ENCODE assay signal across 12 mouse cellular contexts in genomic region chr1:58723809-58724405, GRCm38 (mm10). TPM values are rescaled to one million over a fixed set of nuclear protein-coding genes. Genes with fewer than 3 reads are reported as not detected.
DNase-seq lines count a peak whose midpoint lies in the region; ATAC-seq and TF ChIP-seq lines count a peak whose summit lies in the region.
"Had no signal": no experiment of that assay in that cellular context is flagged by ENCODE, and none has a peak within 500 bp of the region (broad histone marks: within the 10 kb centered on the region; RNA-seq: fewer than 3 reads in every experiment).

No protein-coding gene starts in this region.

- no peak for TF ChIP-seq CTCF in hindbrain, postnatal 0 days (IDR thresholded peaks at IDR 0.05; ENCODE audit: low read depth)
- no peak; the same call in 1 of the 2 replicates for TF ChIP-seq CTCF in stomach, postnatal 0 days (IDR thresholded peaks at IDR 0.05; ENCODE audit: low read depth)

- no peak overlapping the region for H3K9ac ChIP-seq in hindbrain, postnatal 0 days (replicated peaks; ENCODE audit: low read length)
- H3K9ac ChIP-seq in hindbrain, embryonic 11.5 days (ENCODE audit: low read depth, low read length), result no peak overlapping the region
- H3K9ac ChIP-seq in stomach, embryonic 15.5 days, result no peak overlapping the region
- no peak overlapping the region for H3K9ac ChIP-seq in stomach, postnatal 0 days (ENCODE audit: low read length)
- H3K9ac ChIP-seq: forebrain, embryonic 15.5 days; hindbrain, embryonic 14.5 days had no signal

- H3K9me3 ChIP-seq in hindbrain, postnatal 0 days (ENCODE audit: low read length), result no peaks in the 10 kb centered on the region
- H3K9me3 ChIP-seq in hindbrain, embryonic 11.5 days (ENCODE audit: control insufficient read depth, low read length), result no peaks in the 10 kb centered on the region
- no peaks in the 10 kb centered on the region for H3K9me3 ChIP-seq in stomach, embryonic 15.5 days
- H3K9me3 ChIP-seq in stomach, postnatal 0 days (ENCODE audit: control insufficient read depth, low read length), result no peaks in the 10 kb centered on the region
- H3K9me3 ChIP-seq: forebrain, embryonic 15.5 days had no signal

- peak; percentile 16 for DNase-seq in embryo, embryonic 10.5 days (ENCODE audit: low spot score)
- no peak for DNase-seq in embryo, embryonic 10 days (ENCODE audit: low spot score)
- DNase-seq in hindbrain, postnatal 0 days (ENCODE audit: low spot score), result no peak
- no peak for DNase-seq in hindbrain, embryonic 11.5 days (ENCODE audit: low spot score)
- no peak for DNase-seq in stomach, postnatal 0 days (ENCODE audit: low spot score)
- DNase-seq in spleen, adult 18-20 months, result no peak
- no peak for DNase-seq in frontal cortex, adult 2 months (ENCODE audit: extremely low spot score in 1 of 2, low spot score in 1 of 2)
- DNase-seq: lung, postnatal 14 days had no signal

- no peaks in the 10 kb centered on the region for H3K27me3 ChIP-seq in hindbrain, postnatal 0 days (ENCODE audit: insufficient read depth, low read length)
- no peaks in the 10 kb centered on the region for H3K27me3 ChIP-seq in hindbrain, embryonic 11.5 days (ENCODE audit: control insufficient read depth, insufficient read depth, low read length)
- no peaks in the 10 kb centered on the region for H3K27me3 ChIP-seq in stomach, embryonic 15.5 days (replicated peaks)
- H3K27me3 ChIP-seq in stomach, postnatal 0 days (ENCODE audit: control insufficient read depth, insufficient read depth, low read length), result no peaks in the 10 kb centered on the region
- H3K27me3 ChIP-seq: forebrain, embryonic 15.5 days had no signal

- ATAC-seq in hindbrain, postnatal 0 days, result no peak
- no peak for ATAC-seq in hindbrain, embryonic 11.5 days (ENCODE audit: low FRiP score)
- ATAC-seq in stomach, embryonic 15.5 days (ENCODE audit: insufficient read depth, low FRiP score, low read depth), result no peak
- ATAC-seq in stomach, postnatal 0 days (ENCODE audit: low FRiP score, low TSS enrichment), result no peak
- ATAC-seq: forebrain, embryonic 15.5 days had no signal

- H3K4me3 ChIP-seq in hindbrain, postnatal 0 days (ENCODE audit: low read length), result no peak overlapping the region
- H3K4me3 ChIP-seq in hindbrain, embryonic 11.5 days (ENCODE audit: low read depth, low read length), result no peak overlapping the region
- no peak overlapping the region for H3K4me3 ChIP-seq in stomach, embryonic 15.5 days (replicated peaks)
- no peak overlapping the region for H3K4me3 ChIP-seq in stomach, postnatal 0 days (ENCODE audit: low read depth, low read length)
- H3K4me3 ChIP-seq: forebrain, embryonic 15.5 days had no signal

- 60% methylated on average over 7 of the region's 7 CpGs for WGBS in hindbrain, postnatal 0 days
- 63% methylated on average over 7 of the region's 7 CpGs for WGBS in hindbrain, embryonic 11.5 days
- 69% methylated on average over 7 of the region's 7 CpGs for WGBS in stomach, embryonic 15.5 days
- WGBS in stomach, postnatal 0 days, result 63% methylated on average over 7 of the region's 7 CpGs

- no peaks in the 10 kb centered on the region for H3K36me3 ChIP-seq in hindbrain, postnatal 0 days (ENCODE audit: insufficient read depth, low read length)
- H3K36me3 ChIP-seq in hindbrain, embryonic 11.5 days (ENCODE audit: control insufficient read depth, insufficient read depth, low read length), result no peaks in the 10 kb centered on the region
- peaks cover 11% of the 10 kb centered on the region; the same call in 1 of the 2 replicates for H3K36me3 ChIP-seq in stomach, embryonic 15.5 days
- H3K36me3 ChIP-seq in stomach, postnatal 0 days (ENCODE audit: control insufficient read depth, insufficient read depth, low read length), result peaks cover 13% of the 10 kb centered on the region
- H3K36me3 ChIP-seq: forebrain, embryonic 15.5 days had no signal

- TF ChIP-seq EP300 in stomach, postnatal 0 days (optimal IDR thresholded peaks at IDR 0.05), result no peak

- H3K27ac ChIP-seq in hindbrain, postnatal 0 days, result peak overlapping the region; percentile 36; the same call in 1 of the 2 replicates
- no peak overlapping the region for H3K27ac ChIP-seq in hindbrain, embryonic 11.5 days (ENCODE audit: low read depth, low read length)
- H3K27ac ChIP-seq in stomach, embryonic 15.5 days, result peak overlapping the region; percentile 26; the same call in 1 of the 2 replicates
- no peak overlapping the region for H3K27ac ChIP-seq in stomach, postnatal 0 days (replicated peaks)
- H3K27ac ChIP-seq: forebrain, embryonic 15.5 days; hindbrain, embryonic 14.5 days had no signal

- H3K4me2 ChIP-seq in hindbrain, postnatal 0 days (ENCODE audit: low read depth, low read length), result no peak overlapping the region
- H3K4me2 ChIP-seq in hindbrain, embryonic 11.5 days (replicated peaks; ENCODE audit: low read depth, low read length), result no peak overlapping the region
- no peak overlapping the region for H3K4me2 ChIP-seq in stomach, embryonic 15.5 days
- H3K4me2 ChIP-seq in stomach, postnatal 0 days (replicated peaks; ENCODE audit: low read depth), result no peak overlapping the region
- H3K4me2 ChIP-seq: forebrain, embryonic 15.5 days; hindbrain, embryonic 14.5 days had no signal

- no peaks in the 10 kb centered on the region for H3K4me1 ChIP-seq in hindbrain, postnatal 0 days (ENCODE audit: insufficient read depth, low read length)
- no peaks in the 10 kb centered on the region for H3K4me1 ChIP-seq in hindbrain, embryonic 11.5 days (replicated peaks; ENCODE audit: control insufficient read depth, insufficient read depth, low read length)
- H3K4me1 ChIP-seq in stomach, embryonic 15.5 days, result no peaks in the 10 kb centered on the region; the same call in 1 of the 2 replicates
- H3K4me1 ChIP-seq in stomach, postnatal 0 days (replicated peaks; ENCODE audit: control insufficient read depth, insufficient read depth), result no peaks in the 10 kb centered on the region

RNA-seq across cellular contexts. Expression of gene Cflar, which starts 12.6 kb away (rescaled TPM):
- 17.6 and 24.4 TPM in 2 replicates for total RNA-seq in hindbrain, postnatal 0 days (2014; rRNA removed)
- 22.4 and 22.5 TPM in 2 replicates for polyA plus RNA-seq in hindbrain, postnatal 0 days (2015; fragmentation: Nextera tagmentation; extraction: Ambion mirVana)
- 23.5 and 27.7 TPM in 2 replicates for polyA plus RNA-seq in hindbrain, embryonic 11.5 days (2014; fragmentation: Nextera tagmentation; extraction: Ambion mirVana)
- polyA plus RNA-seq in stomach, embryonic 15.5 days (2015; fragmentation: Nextera tagmentation; extraction: Ambion mirVana), result 34.8 and 38.2 TPM in 2 replicates
- 43.6 and 45.3 TPM in 2 replicates for polyA plus RNA-seq in stomach, postnatal 0 days (2015; fragmentation: Nextera tagmentation; extraction: Ambion mirVana)
- 17.7 and 20.7 TPM in 2 replicates for polyA plus RNA-seq in frontal cortex, adult 2 months (2012; rRNA removed)

RNA-seq across cellular contexts. Expression of gene Als2cr12, which starts 28.1 kb away (rescaled TPM):
- not detected in 2 replicates for total RNA-seq in hindbrain, postnatal 0 days (2014; rRNA removed)
- 0.08 TPM in 1 of 2 replicates, not detected in the other for polyA plus RNA-seq in hindbrain, postnatal 0 days (2015; fragmentation: Nextera tagmentation; extraction: Ambion mirVana)
- 0.10 TPM in 1 of 2 replicates, not detected in the other for polyA plus RNA-seq in hindbrain, embryonic 11.5 days (2014; fragmentation: Nextera tagmentation; extraction: Ambion mirVana)
- 0.18 and 0.23 TPM in 2 replicates for polyA plus RNA-seq in stomach, embryonic 15.5 days (2015; fragmentation: Nextera tagmentation; extraction: Ambion mirVana)
- polyA plus RNA-seq in stomach, postnatal 0 days (2015; fragmentation: Nextera tagmentation; extraction: Ambion mirVana), result 0.56 and 0.91 TPM in 2 replicates
- polyA plus RNA-seq in frontal cortex, adult 2 months (2012; rRNA removed), result not detected in 2 replicates
- total RNA-seq: layer of hippocampus, postnatal 25 days had no signal
- polyA plus RNA-seq: forebrain, embryonic 15.5 days; hindbrain, embryonic 14.5 days had no signal

Comparison
In these comparisons a context has a peak if more than half of its experiments do, and no peak if none do; other contexts are left out.
1. H3K27ac ChIP-seq: peak in hindbrain, postnatal 0 days (single experiment) and stomach, embryonic 15.5 days (single experiment); none in hindbrain, embryonic 11.5 days (single experiment) and stomach, postnatal 0 days (single experiment).